Mouse (Mus musculus) brain, embryonic 14.5 days (tissue): Measurements from ENCODE around the gene Ap1g2.

Experiments used
- CTCF ChIP-seq: fragments of 200-500 bp; IDR thresholded peaks from 2 replicates; pipeline ENCODE4 v1.5.1; 2012; ENCODE audit warnings: inconsistent platforms, mild to moderate bottlenecking, moderate library complexity, borderline replicate concordance; ENCODE audit not compliant: insufficient read depth, insufficient read length; ENCODE audit errors: extremely low read depth
- POLR2A ChIP-seq: fragments of 200-500 bp; IDR thresholded peaks from 2 replicates; pipeline ENCODE4 v1.6.1; 2012; ENCODE audit warnings: mild to moderate bottlenecking, inconsistent platforms, borderline replicate concordance; ENCODE audit not compliant: poor library complexity, insufficient read depth, insufficient read length, severe bottlenecking; ENCODE audit errors: extremely low read depth

GRCm38 (mm10) chr14:55110076-55110475 is 3.7 kb upstream of the Ap1g2 start:
- TF ChIP-seq POLR2A (no peak), CTCF (no peak)
